Mouse (Mus musculus): ENCODE measurements around the gene Tkt. TPM values are rescaled to one million over a fixed set of nuclear protein-coding genes. Genes with fewer than 3 reads are reported as not detected.
A peak's percentile ranks its signal among the peaks of the same experiment; 100 is the strongest.

Gene Tkt
- polyA plus RNA-seq, 1 experiment from 2014 or later, result 297 TPM

- H3K27ac ChIP-seq, result peak overlapping the region; percentile 75; the same call in 1 of the 2 replicates
- H3K4me2 ChIP-seq, result no peak overlapping the region
- peaks cover 30% of the 10 kb centered on the region for H3K4me1 ChIP-seq
- ATAC-seq (replicated peaks; ENCODE audit: low FRiP score), result no peak
- no peak overlapping the region for H3K9ac ChIP-seq
- WGBS, result 58% methylated on average over 9 of the region's 9 CpGs
- no peaks in the 10 kb centered on the region for H3K9me3 ChIP-seq (replicated peaks)
- H3K27me3 ChIP-seq, result no peaks in the 10 kb centered on the region
- H3K4me3 ChIP-seq (replicated peaks), result no peak overlapping the region
- peaks cover 84% of the 10 kb centered on the region for H3K36me3 ChIP-seq
Observed at GRCm38 (mm10) chr14:30557730-30558129, 9.6 kb downstream of the Tkt start.

GRCm38 (mm10) chr14:30559321-30559850 lies 11.2 kb downstream of the Tkt start:
- H3K9ac ChIP-seq, result no peak overlapping the region
- H3K4me1 ChIP-seq, result peaks cover 26% of the 10 kb centered on the region
- H3K4me3 ChIP-seq (replicated peaks), result no peak overlapping the region
- ATAC-seq (replicated peaks; ENCODE audit: low FRiP score), result no peak
- WGBS, result 75% methylated on average over 17 of the region's 17 CpGs
- H3K27ac ChIP-seq, result no peak overlapping the region
- no peaks in the 10 kb centered on the region for H3K27me3 ChIP-seq
- no peak overlapping the region for H3K4me2 ChIP-seq
- no peaks in the 10 kb centered on the region for H3K9me3 ChIP-seq (replicated peaks)
- peaks cover 83% of the 10 kb centered on the region for H3K36me3 ChIP-seq

- Histone ChIP-seq H3K27ac (peak overlapping the region; percentile 78), H3K4me2 (no peak overlapping the region), H3K36me3 (peaks cover 85% of the 10 kb centered on the region), H3K9ac (no peak overlapping the region), H3K4me3 (replicated peaks) (no peak overlapping the region), H3K9me3 (replicated peaks) (no peaks in the 10 kb centered on the region), H3K27me3 (no peaks in the 10 kb centered on the region), H3K4me1 (peaks cover 26% of the 10 kb centered on the region)
- 85% methylated on average over 13 of the region's 13 CpGs for WGBS
- no peak for ATAC-seq (replicated peaks; ENCODE audit: low FRiP score)
Observed at GRCm38 (mm10) chr14:30560803-30561389, 12.7 kb downstream of the Tkt start.

GRCm38 (mm10) chr14:30561470-30562187 lies 13.5 kb downstream of the Tkt start:
- no peak overlapping the region for H3K9ac ChIP-seq
- peak overlapping the region; percentile 78 for H3K27ac ChIP-seq
- peak; percentile 71; the same call in 1 of the 2 replicates for ATAC-seq (replicated peaks; ENCODE audit: low FRiP score)
- H3K36me3 ChIP-seq, result peaks cover 85% of the 10 kb centered on the region
- no peak overlapping the region for H3K4me2 ChIP-seq
- peaks cover 26% of the 10 kb centered on the region for H3K4me1 ChIP-seq
- H3K4me3 ChIP-seq (replicated peaks), result no peak overlapping the region
- WGBS, result 79% methylated on average over 14 of the region's 14 CpGs
- H3K27me3 ChIP-seq, result no peaks in the 10 kb centered on the region
- H3K9me3 ChIP-seq (replicated peaks), result no peaks in the 10 kb centered on the region

GRCm38 (mm10) chr14:30562343-30562742 lies 14.2 kb downstream of the Tkt start:
- Histone ChIP-seq H3K36me3 (peaks cover 92% of the 10 kb centered on the region), H3K4me2 (no peak overlapping the region), H3K4me1 (peaks cover 25% of the 10 kb centered on the region), H3K4me3 (replicated peaks) (no peak overlapping the region), H3K9me3 (replicated peaks) (no peaks in the 10 kb centered on the region), H3K9ac (no peak overlapping the region), H3K27me3 (no peaks in the 10 kb centered on the region), H3K27ac (no peak overlapping the region)
- ATAC-seq (replicated peaks; ENCODE audit: low FRiP score), result no peak

- peaks cover 92% of the 10 kb centered on the region for H3K36me3 ChIP-seq
- H3K4me3 ChIP-seq (replicated peaks), result no peak overlapping the region
- H3K27ac ChIP-seq, result no peak overlapping the region
- H3K4me2 ChIP-seq, result no peak overlapping the region
- H3K9me3 ChIP-seq (replicated peaks), result no peaks in the 10 kb centered on the region
- H3K4me1 ChIP-seq, result peaks cover 14% of the 10 kb centered on the region
- no peak for ATAC-seq (replicated peaks; ENCODE audit: low FRiP score)
- no peaks in the 10 kb centered on the region for H3K27me3 ChIP-seq
- H3K9ac ChIP-seq, result no peak overlapping the region
- 87% methylated on average over 2 of the region's 2 CpGs for WGBS
Observed at GRCm38 (mm10) chr14:30564451-30564850, 16.3 kb downstream of the Tkt start.

GRCm38 (mm10) chr14:30566317-30566716 lies 18.2 kb downstream of the Tkt start:
- Histone ChIP-seq H3K27ac (no peak overlapping the region), H3K9ac (no peak overlapping the region), H3K36me3 (peaks cover 92% of the 10 kb centered on the region), H3K4me1 (peaks cover 10% of the 10 kb centered on the region), H3K4me3 (replicated peaks) (no peak overlapping the region), H3K4me2 (no peak overlapping the region), H3K9me3 (replicated peaks) (no peaks in the 10 kb centered on the region), H3K27me3 (no peaks in the 10 kb centered on the region)
- no peak for ATAC-seq (replicated peaks; ENCODE audit: low FRiP score)
- 93% methylated on average over 6 of the region's 6 CpGs for WGBS

GRCm38 (mm10) chr14:30568016-30568415 lies 19.9 kb downstream of the Tkt start:
- ATAC-seq (replicated peaks; ENCODE audit: low FRiP score), result no peak
- H3K4me3 ChIP-seq (replicated peaks), result no peak overlapping the region

GRCm38 (mm10) chr14:30570303-30570702 lies 22.1 kb downstream of the Tkt start:
- ATAC-seq (replicated peaks; ENCODE audit: low FRiP score), result no peak
- 76% methylated on average over 9 of the region's 9 CpGs for WGBS
- peaks cover 99% of the 10 kb centered on the region for H3K36me3 ChIP-seq
- H3K4me2 ChIP-seq, result no peak overlapping the region
- 0 out of 2 replicates have a peak, but pooled peaks cover 7% of the 10 kb centered on the region for H3K4me1 ChIP-seq
- H3K4me3 ChIP-seq (replicated peaks), result no peak overlapping the region
- H3K27me3 ChIP-seq, result no peaks in the 10 kb centered on the region
- H3K9me3 ChIP-seq (replicated peaks), result no peaks in the 10 kb centered on the region
- no peak overlapping the region for H3K9ac ChIP-seq
- H3K27ac ChIP-seq, result no peak overlapping the region

More at GRCm38 (mm10) chr14:30568016-30568415, 19.9 kb downstream of the Tkt start:
- 0 out of 2 replicates have a peak, but pooled peaks cover 4% of the 10 kb centered on the region for H3K4me1 ChIP-seq
- H3K27me3 ChIP-seq, result no peaks in the 10 kb centered on the region
- no peak overlapping the region for H3K27ac ChIP-seq
- no peaks in the 10 kb centered on the region for H3K9me3 ChIP-seq (replicated peaks)
- no peak overlapping the region for H3K9ac ChIP-seq
- 92% methylated on average over 9 of the region's 9 CpGs for WGBS
- H3K36me3 ChIP-seq, result peaks cover 98% of the 10 kb centered on the region
- no peak overlapping the region for H3K4me2 ChIP-seq

GRCm38 (mm10) chr14:30572253-30572652 lies 24.1 kb downstream of the Tkt start:
- H3K4me3 ChIP-seq (replicated peaks), result no peak overlapping the region
- peaks cover 88% of the 10 kb centered on the region for H3K36me3 ChIP-seq
- WGBS, result 88% methylated on average over 10 of the region's 10 CpGs
- no peak overlapping the region for H3K27ac ChIP-seq
- H3K4me1 ChIP-seq, result peaks cover 18% of the 10 kb centered on the region
- no peaks in the 10 kb centered on the region for H3K9me3 ChIP-seq (replicated peaks)
- no peak overlapping the region for H3K4me2 ChIP-seq
- H3K9ac ChIP-seq, result no peak overlapping the region
- no peak for ATAC-seq (replicated peaks; ENCODE audit: low FRiP score)
- no peaks in the 10 kb centered on the region for H3K27me3 ChIP-seq

- no peak for ATAC-seq (replicated peaks; ENCODE audit: low FRiP score)
- Histone ChIP-seq H3K4me1 (peaks cover 24% of the 10 kb centered on the region), H3K27ac (no peak overlapping the region), H3K4me2 (no peak overlapping the region), H3K36me3 (peaks cover 79% of the 10 kb centered on the region), H3K9me3 (replicated peaks) (no peaks in the 10 kb centered on the region), H3K9ac (no peak overlapping the region), H3K27me3 (no peaks in the 10 kb centered on the region), H3K4me3 (replicated peaks) (no peak overlapping the region)
- WGBS, result 72% methylated on average over 8 of the region's 8 CpGs
Observed at GRCm38 (mm10) chr14:30573235-30573634, 25.1 kb downstream of the Tkt start.

GRCm38 (mm10) chr14:30573983-30574584 lies 25.9 kb downstream of the Tkt start:
- H3K4me2 ChIP-seq, result no peak overlapping the region
- no peak overlapping the region for H3K27ac ChIP-seq
- H3K4me3 ChIP-seq (replicated peaks), result no peak overlapping the region
- no peaks in the 10 kb centered on the region for H3K9me3 ChIP-seq (replicated peaks)
- H3K27me3 ChIP-seq, result no peaks in the 10 kb centered on the region
- H3K4me1 ChIP-seq, result peaks cover 24% of the 10 kb centered on the region
- peaks cover 70% of the 10 kb centered on the region for H3K36me3 ChIP-seq
- 0 out of 2 replicates have a peak, but pooled peaks have one; percentile 19 for ATAC-seq (replicated peaks; ENCODE audit: low FRiP score)
- 66% methylated on average over 6 of the region's 6 CpGs for WGBS
- H3K9ac ChIP-seq, result no peak overlapping the region
